Mouse (Mus musculus) WW6 (cell line): ENCODE results near the gene Gm19684.
"Not testable (repeated sequence)": the region's sequence is repeated elsewhere in the genome, so short reads cannot be mapped to it uniquely, and the experiment has no call there.

Source experiments
- DNase-seq: peaks from one replicate; pipeline ENCODE4 v3.0.0-alpha.2; 2013; ENCODE audit warnings: low read depth, low spot score

Gene Gm19684

DNA sequence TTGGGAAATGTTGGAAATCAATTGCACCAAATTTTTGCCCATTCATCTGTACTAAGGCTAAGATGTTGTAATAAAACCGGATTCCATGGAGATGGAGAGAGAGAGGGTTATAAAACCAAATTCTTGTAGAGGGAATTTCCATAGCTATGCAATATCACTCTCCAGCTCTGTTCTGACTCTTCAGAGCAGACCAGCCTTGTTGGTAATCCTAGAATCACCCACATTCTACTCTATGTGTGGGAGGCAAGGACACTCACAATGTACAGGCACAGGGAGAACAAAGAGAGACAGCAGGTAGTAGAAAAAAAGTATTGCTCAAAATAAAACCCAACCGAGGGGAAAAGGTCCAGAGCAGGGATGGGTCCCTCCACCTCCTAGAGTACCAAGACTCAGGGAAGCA, 54.7 kb downstream of the Gm19684 start:
- DNase-seq, result not testable (repeated sequence)

DNA sequence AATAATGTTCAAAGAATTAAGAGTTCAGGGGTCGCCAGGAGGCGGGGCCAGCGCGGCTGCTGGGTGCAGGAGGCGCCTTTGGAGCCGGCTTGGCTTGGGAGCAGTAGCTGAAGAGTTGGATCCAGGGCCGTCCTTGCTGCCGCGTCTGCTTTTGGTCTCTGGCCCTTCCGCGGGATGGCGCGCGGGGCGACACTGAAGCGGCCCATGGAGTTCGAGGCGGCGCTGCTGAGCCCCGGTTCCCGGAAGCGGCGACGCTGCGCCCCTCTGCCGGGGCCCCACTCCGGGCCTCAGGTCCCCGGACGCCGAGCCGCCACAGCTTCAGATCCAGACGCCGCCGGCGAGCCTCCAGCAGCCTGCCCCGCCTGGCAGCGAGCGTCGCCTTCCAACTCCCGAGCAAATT, 57.5 kb downstream of the Gm19684 start:
- not testable (repeated sequence) for DNase-seq
